Mouse (Mus musculus): ENCODE data around the gene Adgrl2. TPM values are rescaled to one million over a fixed set of nuclear protein-coding genes. Genes with fewer than 3 reads are reported as not detected.
A peak's percentile ranks its signal among the peaks of the same experiment; 100 is the strongest.

The Adgrl2 gene
- total RNA-seq (2021), result 100 to 1,000 TPM; 123 to 129 TPM

DNA sequence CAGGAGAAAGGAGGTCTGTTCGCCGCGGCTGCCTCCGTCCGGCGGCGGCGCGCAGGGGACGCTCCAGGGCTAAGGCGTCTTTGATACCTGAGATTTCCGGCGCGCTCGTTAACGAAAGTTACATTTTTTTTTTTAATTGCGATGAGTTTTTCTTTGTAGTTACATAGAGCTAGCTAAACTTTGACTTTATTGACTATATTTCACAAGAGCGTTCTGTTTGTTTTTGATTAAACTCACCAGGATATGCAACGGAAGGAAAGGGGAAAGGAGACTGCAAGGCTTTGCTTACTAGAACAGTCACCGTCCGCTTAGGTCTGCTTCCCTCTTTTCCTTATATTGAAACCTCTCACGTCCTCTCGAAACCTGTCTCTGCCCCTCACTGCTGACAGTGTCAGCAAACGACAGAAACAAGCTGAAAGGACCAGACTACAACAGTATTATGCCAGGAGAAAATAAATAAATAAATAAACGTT is at the start of gene Adgrl2:
Gene Adgrl2, minus strand, starts transcription at position 25 of the 473 bp plus-strand sequence.
- DNase-seq (ENCODE audit: low spot score in 2 of 2), result no peak
- intact Hi-C loops (cut with DNase I), result loop anchor here (5.0 to 10.0 kb wide), 2 partner anchors 82 to 234 kb away; no protein-coding TSS in a partner anchor

DNA sequence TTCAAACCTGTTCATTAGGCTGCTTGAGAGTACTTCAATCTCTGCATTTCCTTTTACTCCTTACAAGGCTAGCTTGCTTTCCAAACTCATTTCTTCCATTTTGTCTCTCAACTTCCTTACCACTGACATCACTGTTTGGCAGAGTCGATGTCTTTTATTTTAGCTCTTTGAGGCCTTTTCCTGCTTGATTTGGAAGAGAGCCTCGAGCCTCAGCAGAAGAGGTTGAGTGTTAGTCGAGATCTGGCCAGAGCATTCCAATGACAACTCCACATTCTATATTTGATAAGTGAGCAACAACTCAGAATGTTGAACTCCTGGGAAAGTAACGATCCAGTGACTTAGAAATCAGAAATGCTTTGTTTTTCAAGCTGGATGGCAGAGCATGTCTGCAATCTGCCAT is 48.4 kb upstream of the Adgrl2 start:
- no peak for DNase-seq (ENCODE audit: low spot score in 2 of 2)
- intact Hi-C loops (cut with DNase I), result no loop called here

DNA sequence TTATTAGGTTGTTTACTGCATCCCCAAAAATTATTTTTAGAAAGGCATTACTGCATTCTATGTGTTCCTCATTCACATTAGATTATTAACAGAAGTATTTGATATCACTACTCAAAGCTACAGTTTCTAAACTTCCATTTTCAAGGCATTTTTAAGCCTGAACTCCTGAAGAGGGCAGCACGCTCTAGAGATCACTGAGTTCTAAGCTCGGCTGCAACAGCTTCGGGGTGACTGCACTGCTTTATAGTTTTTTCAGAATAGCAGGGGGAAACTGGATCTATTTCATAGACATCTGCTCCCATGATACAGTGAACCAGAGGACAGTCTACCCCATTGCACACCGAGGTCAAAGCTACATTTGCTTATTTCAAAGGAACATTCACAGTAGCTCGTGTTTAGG is 29.6 kb upstream of the Adgrl2 start:
- no peak for DNase-seq (ENCODE audit: low spot score in 2 of 2)
- intact Hi-C loops (cut with DNase I), result no loop called here

- intact Hi-C loops (cut with DNase I), result no loop called here
- no peak for DNase-seq (ENCODE audit: low spot score in 2 of 2)
These were observed 19.0 kb upstream of the Adgrl2 start for GRCm38 (mm10) chr3:149009311-149009710.

DNA sequence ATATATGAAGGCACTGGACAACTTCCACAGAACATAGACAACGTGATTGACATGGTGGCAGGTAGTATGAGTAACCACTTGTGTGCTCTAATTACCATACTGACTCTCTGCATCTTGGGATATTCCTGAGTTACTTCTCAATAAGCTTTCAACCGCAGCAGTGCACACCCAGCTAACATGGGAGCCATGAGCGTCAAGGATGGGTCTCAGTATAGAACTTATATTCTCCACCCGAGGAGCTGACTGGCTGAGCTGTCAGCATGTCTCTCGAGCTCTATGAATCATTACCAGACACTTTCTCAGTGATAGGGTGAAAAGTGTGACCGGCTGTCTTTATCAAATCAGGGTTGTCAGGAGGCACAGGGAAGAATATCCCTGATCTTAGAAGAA is 18.3 kb upstream of the Adgrl2 start:
- intact Hi-C loops (cut with DNase I), result no loop called here
- DNase-seq (ENCODE audit: low spot score in 2 of 2), result no peak

- peak in 1 of 2 experiments; percentile 12 for DNase-seq (ENCODE audit: low spot score in 2 of 2)
- intact Hi-C loops (cut with DNase I), result no loop called here
These were observed 17.7 kb upstream of the Adgrl2 start for GRCm38 (mm10) chr3:149007860-149008633.

DNA sequence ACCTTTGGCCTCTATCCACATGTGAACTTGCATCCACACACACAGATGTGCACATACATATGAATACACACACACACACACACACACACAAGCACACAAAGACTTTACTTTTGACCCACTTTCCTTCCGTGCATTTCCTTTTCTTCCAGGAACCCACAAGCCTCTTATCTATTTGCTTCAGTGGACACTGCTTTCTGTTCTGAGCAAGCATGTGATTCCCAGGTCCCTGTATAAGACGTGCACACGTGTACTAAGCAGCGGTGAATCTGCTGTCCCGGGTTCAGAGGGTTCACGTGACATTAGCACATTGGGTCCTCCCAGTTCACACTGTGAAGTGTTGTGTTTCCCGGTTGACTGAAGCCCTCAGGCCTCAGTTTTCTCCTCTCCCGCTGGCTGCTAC is 11.0 kb upstream of the Adgrl2 start:
- intact Hi-C loops (cut with DNase I), result no loop called here
- DNase-seq (ENCODE audit: low spot score in 2 of 2), result no peak

GRCm38 (mm10) chr3:148998661-148999060 is 8.3 kb upstream of the Adgrl2 start:
- intact Hi-C loops (cut with DNase I), result loop anchor here (2.0 to 10.0 kb wide), 2 partner anchors 226 to 350 kb away; no protein-coding TSS in a partner anchor
- DNase-seq (ENCODE audit: low spot score in 2 of 2), result no peak

DNA sequence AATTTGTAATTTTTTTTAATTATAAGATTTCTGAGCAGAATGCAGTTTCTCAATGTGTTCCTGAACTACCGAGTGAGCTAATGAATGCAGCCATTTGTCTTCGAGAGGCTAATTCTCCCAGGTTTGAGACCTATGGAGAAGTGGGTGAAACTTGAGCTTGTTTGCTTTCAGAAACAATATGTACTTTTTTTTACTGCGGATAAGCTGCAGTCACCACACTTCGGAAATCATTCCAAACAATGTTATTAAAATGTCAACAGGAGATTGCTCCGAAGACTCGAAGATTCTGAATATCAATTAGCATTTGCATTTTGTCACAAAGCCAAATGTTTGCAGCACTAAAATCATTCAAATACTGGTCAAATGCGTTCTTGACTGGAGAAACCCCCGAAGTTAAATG is 701 bp upstream of the Adgrl2 start:
- intact Hi-C loops (cut with DNase I), result loop anchor here (5.0 to 10.0 kb wide), 2 partner anchors 81 to 234 kb away; no protein-coding TSS in a partner anchor

GRCm38 (mm10) chr3:148989818-148990530 is 381 bp downstream of the Adgrl2 start:
- DNase-seq (ENCODE audit: low spot score in 2 of 2), result peak; percentile 61 to 64
- intact Hi-C loops (cut with DNase I), result loop anchor here (5.0 to 10.0 kb wide), 6 partner anchors 82 to 1995 kb away; no protein-coding TSS in a partner anchor

More for the DNA sequence above, 701 bp upstream of the Adgrl2 start:
- DNase-seq (ENCODE audit: low spot score in 2 of 2), result no peak

DNA sequence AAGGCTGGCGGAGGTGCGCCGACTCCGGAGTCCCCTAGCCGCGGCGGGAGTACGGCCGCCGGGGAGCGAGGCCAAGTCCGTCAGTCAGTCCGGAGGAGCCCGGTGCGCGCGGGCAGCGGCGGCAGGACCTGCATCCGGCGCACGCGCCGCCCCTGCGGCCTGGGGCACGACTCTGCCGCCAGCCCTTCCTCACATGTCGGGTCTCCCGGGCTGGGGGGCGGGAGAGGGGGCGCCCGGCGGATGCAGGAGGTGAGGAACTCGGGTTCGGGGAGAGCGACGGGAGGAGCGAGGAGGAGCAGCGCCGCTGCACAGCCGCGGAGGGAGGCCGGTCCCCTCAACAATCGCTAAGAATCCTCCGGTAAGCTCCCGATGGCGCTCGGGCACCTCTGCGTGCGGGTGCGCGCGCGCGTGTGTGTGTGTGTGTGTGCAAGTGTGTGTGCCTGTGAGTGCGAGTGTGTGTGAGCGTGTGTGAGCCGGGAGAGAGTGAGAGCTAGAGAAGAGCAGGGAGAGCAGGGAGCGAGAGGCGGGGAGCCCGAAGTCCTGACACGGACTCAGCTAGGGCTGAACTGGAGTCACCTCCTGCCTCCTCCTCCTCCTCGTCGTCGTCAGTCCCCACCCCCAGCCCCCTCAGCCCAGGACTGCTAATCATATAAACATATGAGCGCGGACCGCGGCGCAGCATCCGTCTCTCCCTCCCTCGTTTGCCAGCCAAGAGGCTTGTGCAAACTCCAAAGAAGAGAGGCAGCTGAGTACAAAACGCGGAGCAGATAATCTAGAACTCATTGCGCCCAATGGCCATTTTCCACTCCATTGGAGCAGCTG is 1.1 kb downstream of the Adgrl2 start:
- peak; percentile 79 to 82 for DNase-seq (ENCODE audit: low spot score in 2 of 2)
- intact Hi-C loops (cut with DNase I), result loop anchor here (5.0 to 10.0 kb wide), 4 partner anchors 124 to 1994 kb away; no protein-coding TSS in a partner anchor

DNA sequence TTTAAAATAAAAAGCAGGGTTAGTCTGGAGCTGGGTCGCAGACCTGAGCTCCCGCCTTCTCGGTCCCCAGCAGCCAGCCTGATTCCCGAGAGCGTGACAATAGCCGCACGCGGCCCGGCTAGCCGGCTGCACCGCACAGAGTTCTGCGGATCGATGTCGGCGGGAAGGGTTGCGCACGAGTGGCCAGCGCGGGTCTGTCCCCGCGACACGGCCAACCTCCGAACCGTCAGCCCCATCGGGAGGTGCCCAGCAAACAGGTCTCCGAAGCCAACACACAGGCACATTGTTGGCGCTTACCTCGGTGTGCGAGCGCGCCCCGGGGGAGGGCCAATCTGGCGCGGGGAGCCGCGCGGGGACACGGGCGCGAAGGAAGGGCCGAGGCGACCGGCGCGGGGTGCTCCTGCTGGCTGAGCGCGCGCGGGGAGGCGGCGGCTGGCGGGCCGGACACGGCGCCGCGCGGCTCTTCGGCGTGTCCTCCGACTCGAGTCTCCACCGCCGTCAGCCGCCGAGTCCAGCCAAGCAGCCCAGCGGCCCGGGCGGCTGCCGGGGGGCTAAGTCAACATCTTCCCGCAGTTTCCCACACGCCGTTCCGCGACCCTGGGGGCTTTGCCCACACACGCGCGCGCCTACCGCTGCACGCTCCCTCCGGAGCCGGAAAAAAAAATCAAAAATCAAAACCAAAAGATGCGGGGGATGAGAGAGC is 1.9 kb downstream of the Adgrl2 start:
- peak; percentile 65 for DNase-seq (ENCODE audit: low spot score in 2 of 2)
- intact Hi-C loops (cut with DNase I), result loop anchor here (5.0 to 10.0 kb wide), 4 partner anchors 124 to 1994 kb away; no protein-coding TSS in a partner anchor

DNA sequence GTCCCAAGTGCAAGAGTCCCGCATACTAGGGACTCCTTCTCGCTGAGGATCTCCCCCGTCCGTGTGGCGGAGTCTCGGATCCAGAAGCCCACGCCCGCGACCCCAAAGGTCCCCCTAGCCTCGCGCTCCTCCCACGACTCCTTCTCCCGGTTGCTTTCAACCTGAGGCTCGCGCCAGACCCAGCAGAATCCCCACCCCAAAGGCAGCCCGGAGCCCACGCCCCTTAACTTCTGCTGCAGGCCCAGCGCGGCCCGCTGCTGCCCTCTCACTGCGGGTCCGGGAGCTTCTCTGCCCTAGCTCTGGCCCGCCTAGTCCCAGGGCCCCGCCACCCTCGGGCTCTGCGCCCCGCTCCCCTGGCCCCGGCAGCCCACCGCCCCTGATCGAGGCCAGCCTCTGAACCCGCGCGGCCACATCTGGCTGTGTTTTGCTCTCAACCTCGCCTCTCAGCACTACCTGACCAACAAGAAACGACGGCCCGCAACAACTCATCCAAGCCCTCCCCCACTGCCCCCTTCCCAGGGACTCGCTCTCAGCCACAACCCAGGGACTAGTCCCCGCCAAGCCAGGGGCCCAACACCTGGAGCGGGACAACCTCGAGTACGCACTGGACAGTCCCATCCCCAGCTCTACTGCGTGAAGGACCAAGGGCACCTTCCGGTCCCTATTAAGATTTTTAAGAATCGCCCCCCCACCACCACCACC is 2.6 kb downstream of the Adgrl2 start:
- DNase-seq (ENCODE audit: low spot score in 2 of 2), result peak; percentile 63 to 72
- intact Hi-C loops (cut with DNase I), result loop anchor here (5.0 to 10.0 kb wide), 4 partner anchors 123 to 1993 kb away; no protein-coding TSS in a partner anchor

DNA sequence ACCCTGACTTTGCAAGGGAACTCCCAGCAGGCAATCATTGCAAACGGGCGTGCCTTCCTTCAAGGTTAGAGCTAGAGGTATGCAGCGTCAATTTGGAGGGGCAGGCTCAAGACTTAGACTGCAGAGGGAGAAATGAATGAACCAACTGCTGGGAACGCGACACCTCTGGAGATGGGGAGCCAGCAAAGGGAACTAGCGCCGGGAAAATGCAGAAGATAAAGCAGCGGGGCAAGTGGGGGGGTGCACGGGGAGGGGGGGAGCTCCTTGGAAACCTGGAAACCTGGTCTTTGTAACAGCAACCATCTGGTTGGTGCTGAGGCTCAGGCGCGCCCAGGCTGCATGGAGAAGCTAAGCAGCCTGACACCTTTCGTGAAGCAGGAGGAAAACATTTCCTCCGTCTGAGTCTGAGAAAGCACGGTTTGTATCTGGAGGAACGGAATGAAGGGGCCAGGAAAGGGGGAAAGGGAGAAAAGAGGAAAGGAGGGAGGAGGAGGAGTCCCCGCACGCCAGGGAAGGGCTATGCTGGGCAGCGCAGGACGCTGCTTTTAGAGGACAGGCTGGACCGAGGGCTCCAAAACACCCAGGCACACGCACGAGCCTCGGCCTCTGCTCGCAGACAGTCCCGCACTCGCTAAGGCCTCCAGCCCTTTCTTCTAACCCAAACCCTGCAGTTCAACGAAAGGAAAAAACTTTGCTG is 3.3 kb downstream of the Adgrl2 start:
- DNase-seq (ENCODE audit: low spot score in 2 of 2), result peak; percentile 25 to 48
- intact Hi-C loops (cut with DNase I), result loop anchor here (5.0 to 10.0 kb wide), 4 partner anchors 122 to 1992 kb away; no protein-coding TSS in a partner anchor

DNA sequence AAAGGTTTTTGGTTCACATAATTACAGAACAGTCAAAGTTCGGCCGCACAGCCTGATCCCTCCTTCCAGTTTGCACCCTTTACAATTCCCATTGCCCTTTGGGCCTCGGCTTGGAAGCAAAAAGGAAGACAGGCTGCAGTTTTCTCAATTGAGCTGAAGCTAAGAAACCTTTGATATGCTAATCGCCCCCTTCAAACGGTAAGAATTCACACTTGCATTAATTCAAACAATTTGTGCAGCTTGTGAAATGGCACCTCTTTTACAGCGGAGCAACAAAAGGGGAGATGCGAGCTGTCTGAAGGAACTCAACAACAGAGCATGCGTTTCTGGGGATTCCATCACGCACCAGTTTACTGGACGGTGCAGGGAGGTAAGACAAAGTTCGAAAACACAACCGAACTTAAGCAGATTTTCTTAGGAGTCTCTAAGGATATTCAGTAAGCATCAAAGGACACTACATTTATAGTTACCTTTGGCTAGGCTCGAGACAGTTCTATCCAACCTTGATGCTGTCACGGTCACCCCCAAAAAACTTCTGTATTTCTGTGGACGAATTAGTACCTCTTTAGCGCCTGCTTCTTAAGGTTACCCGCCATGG is 4.0 kb downstream of the Adgrl2 start:
- no peak for DNase-seq (ENCODE audit: low spot score in 2 of 2)
- intact Hi-C loops (cut with DNase I), result loop anchor here (5.0 to 10.0 kb wide), 4 partner anchors 122 to 1992 kb away; no protein-coding TSS in a partner anchor

DNA sequence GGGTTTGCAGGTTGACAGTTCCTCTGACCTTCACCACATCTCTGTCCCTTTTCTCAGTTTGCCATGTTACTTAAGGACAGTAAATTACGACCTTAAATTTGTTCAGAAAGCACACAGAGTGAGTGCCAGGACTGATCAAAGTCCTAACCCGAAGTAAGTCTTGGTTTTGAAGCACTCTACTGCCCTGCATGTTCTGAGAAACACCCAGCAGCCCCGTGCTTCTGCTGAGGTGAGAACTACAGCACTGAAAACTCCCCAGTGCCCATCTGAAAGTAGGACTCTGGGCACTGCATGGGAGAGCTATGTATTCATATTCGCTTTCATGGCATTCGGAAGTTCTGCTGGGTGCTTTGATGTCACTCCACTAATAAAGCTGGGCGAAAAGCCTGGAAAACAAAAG is 6.0 kb downstream of the Adgrl2 start:
- intact Hi-C loops (cut with DNase I), result loop anchor here (10.0 kb wide), 3 partner anchors 120 to 1990 kb away; no protein-coding TSS in a partner anchor
- DNase-seq (ENCODE audit: low spot score in 2 of 2), result no peak

- DNase-seq (ENCODE audit: low spot score in 2 of 2), result no peak
- intact Hi-C loops (cut with DNase I), result loop anchor here (10.0 kb wide), 3 partner anchors 118 to 1988 kb away; no protein-coding TSS in a partner anchor
These were observed 8.0 kb downstream of the Adgrl2 start for GRCm38 (mm10) chr3:148982370-148982769.
